Mouse (Mus musculus): Measurements from ENCODE around the gene Fgd6. TPM values are rescaled to one million over a fixed set of nuclear protein-coding genes. Genes with fewer than 3 reads are reported as not detected.
A peak's percentile ranks its signal among the peaks of the same experiment; 100 is the strongest.

Gene Fgd6
- polyA plus RNA-seq, 1 experiment from 2014 or later: 5.0 TPM

- ATAC-seq (replicated peaks; ENCODE audit: low FRiP score, low TSS enrichment, low read depth) (no peak), DNase-seq (ENCODE audit: low spot score) (no peak)
- Histone ChIP-seq H3K27ac (ENCODE audit: low read depth) (no peak overlapping the region), H3K4me1 (replicated peaks; ENCODE audit: control insufficient read depth, insufficient read depth, low read length) (peaks cover 4% of the 10 kb centered on the region; the same call in 1 of the 2 replicates), H3K36me3 (ENCODE audit: control insufficient read depth, insufficient read depth, low read length) (peaks cover 6% of the 10 kb centered on the region; the same call in 1 of the 2 replicates), H3K4me2 (ENCODE audit: low read length) (no peak overlapping the region), H3K9ac (ENCODE audit: low read length) (no peak overlapping the region), H3K27me3 (replicated peaks; ENCODE audit: control insufficient read depth, insufficient read depth, low read length) (no peaks in the 10 kb centered on the region), H3K4me3 (ENCODE audit: low read depth, low read length) (no peak overlapping the region), H3K9me3 (ENCODE audit: control insufficient read depth, low read length) (no peaks in the 10 kb centered on the region)
- WGBS: 97% methylated on average over 5 of the region's 5 CpGs
These were observed 87.8 kb downstream of the Fgd6 start for GRCm38 (mm10) chr10:94123581-94123980.

- no peak overlapping the region for H3K4me3 ChIP-seq (ENCODE audit: low read depth, low read length)
- no peak overlapping the region for H3K4me2 ChIP-seq (ENCODE audit: low read length)
- peaks cover 6% of the 10 kb centered on the region; the same call in 1 of the 2 replicates for H3K36me3 ChIP-seq (ENCODE audit: control insufficient read depth, insufficient read depth, low read length)
- 74% methylated on average over 5 of the region's 5 CpGs for WGBS
- H3K9ac ChIP-seq (ENCODE audit: low read length): no peak overlapping the region
- no peaks in the 10 kb centered on the region for H3K27me3 ChIP-seq (replicated peaks; ENCODE audit: control insufficient read depth, insufficient read depth, low read length)
- H3K27ac ChIP-seq (ENCODE audit: low read depth): no peak overlapping the region
- no peaks in the 10 kb centered on the region for H3K9me3 ChIP-seq (ENCODE audit: control insufficient read depth, low read length)
- peaks cover 9% of the 10 kb centered on the region; the same call in 1 of the 2 replicates for H3K4me1 ChIP-seq (replicated peaks; ENCODE audit: control insufficient read depth, insufficient read depth, low read length)
- DNase-seq (ENCODE audit: low spot score): no peak
- no peak for ATAC-seq (replicated peaks; ENCODE audit: low FRiP score, low TSS enrichment, low read depth)
These were observed 88.6 kb downstream of the Fgd6 start for GRCm38 (mm10) chr10:94124376-94124775.

GRCm38 (mm10) chr10:94129680-94130119, 93.9 kb downstream of the Fgd6 start:
- H3K9ac ChIP-seq (ENCODE audit: low read length): no peak overlapping the region
- 15% methylated on average over 9 of the region's 9 CpGs for WGBS
- H3K27ac ChIP-seq (ENCODE audit: low read depth): peak overlapping the region; percentile 77; the same call in 1 of the 2 replicates
- ATAC-seq (replicated peaks; ENCODE audit: low FRiP score, low TSS enrichment, low read depth): no peak
- peaks cover 6% of the 10 kb centered on the region; the same call in 1 of the 2 replicates for H3K36me3 ChIP-seq (ENCODE audit: control insufficient read depth, insufficient read depth, low read length)
- H3K4me1 ChIP-seq (replicated peaks; ENCODE audit: control insufficient read depth, insufficient read depth, low read length): peaks cover 9% of the 10 kb centered on the region; the same call in 1 of the 2 replicates
- no peaks in the 10 kb centered on the region for H3K27me3 ChIP-seq (replicated peaks; ENCODE audit: control insufficient read depth, insufficient read depth, low read length)
- DNase-seq (ENCODE audit: low spot score): no peak
- H3K4me2 ChIP-seq (ENCODE audit: low read length): no peak overlapping the region
- no peaks in the 10 kb centered on the region for H3K9me3 ChIP-seq (ENCODE audit: control insufficient read depth, low read length)
- no peak overlapping the region for H3K4me3 ChIP-seq (ENCODE audit: low read depth, low read length)

GRCm38 (mm10) chr10:94133081-94133480, 97.3 kb downstream of the Fgd6 start:
- 87% methylated on average over 8 of the region's 8 CpGs for WGBS

GRCm38 (mm10) chr10:94133674-94134073, 97.9 kb downstream of the Fgd6 start:
- no peaks in the 10 kb centered on the region for H3K9me3 ChIP-seq (ENCODE audit: control insufficient read depth, low read length)
- no peak overlapping the region for H3K4me3 ChIP-seq (ENCODE audit: low read depth, low read length)
- no peak overlapping the region for H3K27ac ChIP-seq (ENCODE audit: low read depth)
- H3K27me3 ChIP-seq (replicated peaks; ENCODE audit: control insufficient read depth, insufficient read depth, low read length): no peaks in the 10 kb centered on the region
- DNase-seq (ENCODE audit: low spot score): no peak
- no peak overlapping the region for H3K9ac ChIP-seq (ENCODE audit: low read length)
- 89% methylated on average over 7 of the region's 7 CpGs for whole genome bisulfite sequencing
- no peak for ATAC-seq (replicated peaks; ENCODE audit: low FRiP score, low TSS enrichment, low read depth)
- peaks cover 6% of the 10 kb centered on the region; the same call in 1 of the 2 replicates for H3K36me3 ChIP-seq (ENCODE audit: control insufficient read depth, insufficient read depth, low read length)
- no peak overlapping the region for H3K4me2 ChIP-seq (ENCODE audit: low read length)
- H3K4me1 ChIP-seq (replicated peaks; ENCODE audit: control insufficient read depth, insufficient read depth, low read length): peaks cover 5% of the 10 kb centered on the region; the same call in 1 of the 2 replicates

More at GRCm38 (mm10) chr10:94133081-94133480, 97.3 kb downstream of the Fgd6 start:
- H3K4me2 ChIP-seq (ENCODE audit: low read length): no peak overlapping the region
- peaks cover 9% of the 10 kb centered on the region; the same call in 1 of the 2 replicates for H3K4me1 ChIP-seq (replicated peaks; ENCODE audit: control insufficient read depth, insufficient read depth, low read length)
- DNase-seq (ENCODE audit: low spot score) (no peak), ATAC-seq (replicated peaks; ENCODE audit: low FRiP score, low TSS enrichment, low read depth) (no peak)
- no peaks in the 10 kb centered on the region for H3K9me3 ChIP-seq (ENCODE audit: control insufficient read depth, low read length)
- no peaks in the 10 kb centered on the region for H3K27me3 ChIP-seq (replicated peaks; ENCODE audit: control insufficient read depth, insufficient read depth, low read length)
- no peak overlapping the region for H3K9ac ChIP-seq (ENCODE audit: low read length)
- H3K4me3 ChIP-seq (ENCODE audit: low read depth, low read length): no peak overlapping the region
- H3K27ac ChIP-seq (ENCODE audit: low read depth): no peak overlapping the region
- peaks cover 6% of the 10 kb centered on the region; the same call in 1 of the 2 replicates for H3K36me3 ChIP-seq (ENCODE audit: control insufficient read depth, insufficient read depth, low read length)

- Histone ChIP-seq H3K9me3 (ENCODE audit: control insufficient read depth, low read length) (no peaks in the 10 kb centered on the region), H3K9ac (ENCODE audit: low read length) (no peak overlapping the region), H3K4me2 (ENCODE audit: low read length) (no peak overlapping the region), H3K27me3 (replicated peaks; ENCODE audit: control insufficient read depth, insufficient read depth, low read length) (no peaks in the 10 kb centered on the region), H3K36me3 (ENCODE audit: control insufficient read depth, insufficient read depth, low read length) (peaks cover 8% of the 10 kb centered on the region), H3K27ac (ENCODE audit: low read depth) (no peak overlapping the region), H3K4me3 (ENCODE audit: low read depth, low read length) (no peak overlapping the region), H3K4me1 (replicated peaks; ENCODE audit: control insufficient read depth, insufficient read depth, low read length) (no peaks in the 10 kb centered on the region)
- no peak for ATAC-seq (replicated peaks; ENCODE audit: low FRiP score, low TSS enrichment, low read depth)
- 92% methylated on average over 12 of the region's 12 CpGs for WGBS
- DNase-seq (ENCODE audit: low spot score): no peak
These were observed 99.0 kb downstream of the Fgd6 start for GRCm38 (mm10) chr10:94134535-94135390.

GRCm38 (mm10) chr10:94138890-94139482, 103.2 kb downstream of the Fgd6 start:
- ATAC-seq (replicated peaks; ENCODE audit: low FRiP score, low TSS enrichment, low read depth) (no peak), DNase-seq (ENCODE audit: low spot score) (no peak)
- Histone ChIP-seq H3K27me3 (replicated peaks; ENCODE audit: control insufficient read depth, insufficient read depth, low read length) (no peaks in the 10 kb centered on the region), H3K4me1 (replicated peaks; ENCODE audit: control insufficient read depth, insufficient read depth, low read length) (no peaks in the 10 kb centered on the region), H3K36me3 (ENCODE audit: control insufficient read depth, insufficient read depth, low read length) (peaks cover 12% of the 10 kb centered on the region), H3K9ac (ENCODE audit: low read length) (no peak overlapping the region), H3K9me3 (ENCODE audit: control insufficient read depth, low read length) (no peaks in the 10 kb centered on the region), H3K4me3 (ENCODE audit: low read depth, low read length) (no peak overlapping the region), H3K4me2 (ENCODE audit: low read length) (no peak overlapping the region), H3K27ac (ENCODE audit: low read depth) (no peak overlapping the region)
- WGBS: 87% methylated on average over 10 of the region's 10 CpGs

GRCm38 (mm10) chr10:94140227-94140931, 104.6 kb downstream of the Fgd6 start:
- no peak overlapping the region for H3K9ac ChIP-seq (ENCODE audit: low read length)
- no peak overlapping the region for H3K4me3 ChIP-seq (ENCODE audit: low read depth, low read length)
- H3K27me3 ChIP-seq (replicated peaks; ENCODE audit: control insufficient read depth, insufficient read depth, low read length): no peaks in the 10 kb centered on the region
- no peak overlapping the region for H3K27ac ChIP-seq (ENCODE audit: low read depth)
- no peak for ATAC-seq (replicated peaks; ENCODE audit: low FRiP score, low TSS enrichment, low read depth)
- peaks cover 12% of the 10 kb centered on the region for H3K36me3 ChIP-seq (ENCODE audit: control insufficient read depth, insufficient read depth, low read length)
- 85% methylated on average over 3 of the region's 3 CpGs for WGBS
- H3K4me2 ChIP-seq (ENCODE audit: low read length): no peak overlapping the region
- DNase-seq (ENCODE audit: low spot score): no peak
- no peaks in the 10 kb centered on the region; the same call in 1 of the 2 replicates for H3K4me1 ChIP-seq (replicated peaks; ENCODE audit: control insufficient read depth, insufficient read depth, low read length)
- H3K9me3 ChIP-seq (ENCODE audit: control insufficient read depth, low read length): no peaks in the 10 kb centered on the region
